Mouse (Mus musculus) activated CD4-positive, CD25-positive, alpha-beta regulatory T cell, adult 9 weeks (primary cell): Measurements from ENCODE around the gene Pgm5. TPM values are rescaled to one million over a fixed set of nuclear protein-coding genes. Genes with fewer than 3 reads are reported as not detected.

Experiments
- polyA plus RNA-seq: library from polyadenylated mRNA; unstranded; fragments of 100-300 nt; shearing (Covaris generic); gene quantifications from one replicate; pipeline ENCODE4 v1.2.1, GENCODE M21; 2017

Pgm5 gene
- polyA plus RNA-seq: not detected

GRCm38 (mm10) chr19:24861612-24862451, at the start of gene Pgm5:
Gene Pgm5, minus strand, starts transcription at chr19:24861855.

GRCm38 (mm10) chr19:24900581-24901220, 39.0 kb upstream of the Pgm5 start, which contains the start of gene Foxd4:
Gene Foxd4, minus strand, starts transcription at chr19:24901197.

GRCm38 (mm10) chr19:24875129-24875870, 13.6 kb upstream of the Pgm5 start, which contains the start of gene Gm10053:
Gene Gm10053, plus strand, starts transcription at chr19:24875686.

GRCm38 (mm10) chr19:24673762-24674161, 187.9 kb downstream of the Pgm5 start, which contains the start of gene Tmem252:
Gene Tmem252, plus strand, starts transcription at chr19:24674008.

Other genes with a start within 250 kb of the Pgm5 start
- not detected for gene Tmem252, start 187.8 kb downstream of the Pgm5 start, polyA plus RNA-seq
- 208 TPM for gene Gm10053, start 13.8 kb upstream of the Pgm5 start, polyA plus RNA-seq
- gene Foxd4, start 39.3 kb upstream of the Pgm5 start, polyA plus RNA-seq: not detected
- gene Cbwd1, start 99.8 kb upstream of the Pgm5 start, polyA plus RNA-seq: 16.0 TPM
- gene Dock8, start 137.7 kb upstream of the Pgm5 start, polyA plus RNA-seq: 229 TPM